Mouse (Mus musculus): ENCODE results near the gene A630095N17Rik. TPM values are rescaled to one million over a fixed set of nuclear protein-coding genes. Genes with fewer than 3 reads are reported as not detected.

The A630095N17Rik gene
- not detected in 2 replicates for polyA plus RNA-seq (2012; ENCODE audit: insufficient read depth, insufficient read length, low replicate concordance, missing spikeins)

DNA sequence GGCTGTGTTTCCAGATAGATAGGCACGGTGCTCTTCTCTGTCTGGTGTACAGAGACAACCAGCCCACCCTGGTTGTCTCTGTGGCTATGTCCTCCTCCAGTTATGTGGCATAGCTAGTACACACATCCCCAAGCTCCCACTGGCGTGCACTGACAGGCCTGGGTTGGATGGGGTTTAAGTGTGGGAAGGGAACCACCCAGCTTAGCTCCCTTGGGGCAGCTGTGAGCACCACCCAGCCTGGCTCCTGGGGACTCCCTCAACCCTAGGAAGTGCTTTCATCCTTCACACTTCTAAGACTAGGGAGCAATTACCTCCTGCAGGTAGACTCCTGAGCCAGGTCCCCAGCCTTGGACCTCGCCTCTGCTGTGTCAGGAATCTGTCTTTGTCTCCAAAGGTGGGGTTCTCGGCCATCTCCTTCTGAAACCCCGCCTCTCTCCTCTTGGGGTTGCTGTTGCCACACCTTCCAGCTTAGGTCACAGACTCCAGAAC is at the start of gene A630095N17Rik:
Gene A630095N17Rik, minus strand, starts transcription at position 439 of the 489 bp plus-strand sequence.
- Histone ChIP-seq H3K27ac (ENCODE audit: insufficient read depth, low read depth, low read length) (no peak within 1 kb of the TSS), H3K4me1 (ENCODE audit: control insufficient read depth, insufficient read depth, low read length) (peaks cover 6% of the 10 kb centered on the region), H3K4me3 (ENCODE audit: insufficient read depth, low read depth, low read length) (no peak within 1 kb of the TSS)
- no peak for TF ChIP-seq CTCF (IDR thresholded peaks at IDR 0.05; ENCODE audit: insufficient read depth, low read depth, low read length)
- no peak for TF ChIP-seq POLR2A (IDR thresholded peaks at IDR 0.05; ENCODE audit: insufficient read depth, low read depth, low read length)
- WGBS = 77% methylated on average over 5 of the region's 5 CpGs

- Histone ChIP-seq H3K4me1 (ENCODE audit: control insufficient read depth, insufficient read depth, low read length) (peaks cover 9% of the 10 kb centered on the region), H3K27ac (ENCODE audit: insufficient read depth, low read depth, low read length) (no peak within 1 kb of the TSS), H3K4me3 (ENCODE audit: insufficient read depth, low read depth, low read length) (peak within 1 kb of the TSS; percentile 42)
- no peak for TF ChIP-seq POLR2A (IDR thresholded peaks at IDR 0.05; ENCODE audit: insufficient read depth, low read depth, low read length)
- no peak for TF ChIP-seq CTCF (IDR thresholded peaks at IDR 0.05; ENCODE audit: insufficient read depth, low read depth, low read length)
- 9% methylated on average over 13 of the region's 13 CpGs for WGBS
Observed at GRCm38 (mm10) chr1:75278228-75278627, 46.3 kb upstream of the A630095N17Rik start, which contains the start of gene Resp18. Gene Resp18, minus strand, starts transcription at chr1:75278415.

- H3K4me1 ChIP-seq (ENCODE audit: control insufficient read depth, insufficient read depth, low read length) = peaks cover 9% of the 10 kb centered on the region
- TF ChIP-seq POLR2A (IDR thresholded peaks at IDR 0.05; ENCODE audit: insufficient read depth, low read depth, low read length) (no peak), CTCF (IDR thresholded peaks at IDR 0.05; ENCODE audit: insufficient read depth, low read depth, low read length) (no peak)
- 3% methylated on average over 23 of the region's 23 CpGs for WGBS
- H3K4me3 ChIP-seq (ENCODE audit: insufficient read depth, low read depth, low read length) = peak overlapping the region; percentile 42
- no peak overlapping the region for H3K27ac ChIP-seq (ENCODE audit: insufficient read depth, low read depth, low read length)
Observed at GRCm38 (mm10) chr1:75277195-75278188, 45.6 kb upstream of the A630095N17Rik start.

- 6% methylated on average over 32 of the region's 32 CpGs for WGBS
Observed at GRCm38 (mm10) chr1:75264091-75264880, 32.4 kb upstream of the A630095N17Rik start, which contains the start of gene Ptprn. Gene Ptprn, minus strand, starts transcription at chr1:75264502.

GRCm38 (mm10) chr1:75262969-75263951 is 31.4 kb upstream of the A630095N17Rik start:
- under 1% methylated on average over 40 of the region's 40 CpGs for WGBS
- H3K4me3 ChIP-seq (ENCODE audit: insufficient read depth, low read depth, low read length) = peak overlapping the region; percentile 87
- peaks cover 4% of the 10 kb centered on the region for H3K4me1 ChIP-seq (ENCODE audit: control insufficient read depth, insufficient read depth, low read length)
- peak overlapping the region; percentile 95 for H3K27ac ChIP-seq (ENCODE audit: insufficient read depth, low read depth, low read length)
- TF ChIP-seq POLR2A (IDR thresholded peaks at IDR 0.05; ENCODE audit: insufficient read depth, low read depth, low read length) (0 out of 2 replicates have a peak, but pooled peaks have one; percentile 8), CTCF (IDR thresholded peaks at IDR 0.05; ENCODE audit: insufficient read depth, low read depth, low read length) (no peak)

More at GRCm38 (mm10) chr1:75264091-75264880, 32.4 kb upstream of the A630095N17Rik start, which contains the start of gene Ptprn:
- peaks cover 4% of the 10 kb centered on the region for H3K4me1 ChIP-seq (ENCODE audit: control insufficient read depth, insufficient read depth, low read length)
- TF ChIP-seq CTCF (IDR thresholded peaks at IDR 0.05; ENCODE audit: insufficient read depth, low read depth, low read length) (peak; percentile 34; the same call in 1 of the 2 replicates), POLR2A (IDR thresholded peaks at IDR 0.05; ENCODE audit: insufficient read depth, low read depth, low read length) (peak; percentile 45; the same call in 1 of the 2 replicates)
- peak within 1 kb of the TSS; percentile 95 for H3K27ac ChIP-seq (ENCODE audit: insufficient read depth, low read depth, low read length)
- peak within 1 kb of the TSS; percentile 87 for H3K4me3 ChIP-seq (ENCODE audit: insufficient read depth, low read depth, low read length)

GRCm38 (mm10) chr1:75261278-75261677 is 29.4 kb upstream of the A630095N17Rik start:
- peaks cover 4% of the 10 kb centered on the region for H3K4me1 ChIP-seq (ENCODE audit: control insufficient read depth, insufficient read depth, low read length)
- no peak for TF ChIP-seq CTCF (IDR thresholded peaks at IDR 0.05; ENCODE audit: insufficient read depth, low read depth, low read length)
- TF ChIP-seq POLR2A (IDR thresholded peaks at IDR 0.05; ENCODE audit: insufficient read depth, low read depth, low read length) = no peak

DNA sequence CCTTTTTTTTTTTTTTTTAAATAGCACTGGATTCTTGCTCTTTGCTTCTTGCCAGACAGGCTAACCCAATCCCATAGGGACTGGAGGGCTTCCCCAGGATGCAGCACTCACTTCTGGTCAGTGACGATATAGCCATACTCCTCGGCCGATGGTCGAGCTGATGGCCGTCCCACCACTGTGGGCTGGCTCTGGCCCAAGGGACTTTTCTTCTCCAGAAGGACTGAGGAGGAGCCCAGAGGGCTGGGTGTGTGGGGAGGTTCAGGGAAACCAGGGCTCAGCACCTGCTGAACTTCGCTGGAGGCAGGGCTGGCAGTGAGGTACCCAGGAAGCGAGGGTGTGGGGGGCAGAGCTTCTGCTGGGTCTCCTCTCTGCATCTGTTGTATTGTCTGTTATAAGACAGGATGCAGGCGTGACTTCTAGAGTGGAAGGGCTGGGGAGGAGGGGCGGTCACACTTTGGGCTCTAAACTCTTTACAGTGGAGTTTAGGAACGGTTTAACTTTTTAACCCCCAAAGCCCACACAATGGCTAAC is 23.7 kb upstream of the A630095N17Rik start:
- WGBS = 69% methylated on average over 10 of the region's 10 CpGs
- TF ChIP-seq CTCF (IDR thresholded peaks at IDR 0.05; ENCODE audit: insufficient read depth, low read depth, low read length) (no peak), POLR2A (IDR thresholded peaks at IDR 0.05; ENCODE audit: insufficient read depth, low read depth, low read length) (no peak)
- H3K27ac ChIP-seq (ENCODE audit: insufficient read depth, low read depth, low read length) = no peak overlapping the region
- peaks cover 21% of the 10 kb centered on the region for H3K4me1 ChIP-seq (ENCODE audit: control insufficient read depth, insufficient read depth, low read length)
- no peak overlapping the region for H3K4me3 ChIP-seq (ENCODE audit: insufficient read depth, low read depth, low read length)

More at GRCm38 (mm10) chr1:75261278-75261677, 29.4 kb upstream of the A630095N17Rik start:
- H3K27ac ChIP-seq (ENCODE audit: insufficient read depth, low read depth, low read length) = no peak overlapping the region
- H3K4me3 ChIP-seq (ENCODE audit: insufficient read depth, low read depth, low read length) = no peak overlapping the region
